Mouse (Mus musculus): Measurements from ENCODE around the gene Rhoq. TPM values are rescaled to one million over a fixed set of nuclear protein-coding genes. Genes with fewer than 3 reads are reported as not detected.

Gene Rhoq
- polyA plus RNA-seq (2016; fragmentation: Nextera tagmentation; extraction: Ambion mirVana): 11.9 and 13.1 TPM in 2 replicates

- Histone ChIP-seq H3K27me3 (replicated peaks; ENCODE audit: low read depth, poor library complexity, severe bottlenecking) (no peaks in the 10 kb centered on the region; the same call in 1 of the 2 replicates), H3K4me3 (peak within 1 kb of the TSS; percentile 80), H3K4me1 (peaks cover 53% of the 10 kb centered on the region), H3K36me3 (replicated peaks) (peaks cover 18% of the 10 kb centered on the region), H3K9me3 (no peaks in the 10 kb centered on the region), H3K27ac (replicated peaks) (peak within 1 kb of the TSS; percentile 96)
- WGBS: under 1% methylated on average over 86 of the region's 86 CpGs
- peak; percentile 93 for DNase-seq (ENCODE audit: low spot score)
Measured at GRCm38 (mm10) chr17:86962894-86963585, at the start of gene Rhoq. TSS of gene Rhoq (plus strand) at chr17:86963082.

- 76% methylated on average over 4 of the region's 4 CpGs for WGBS
- no peaks in the 10 kb centered on the region for H3K36me3 ChIP-seq (replicated peaks)
- H3K9me3 ChIP-seq: no peaks in the 10 kb centered on the region
- no peak overlapping the region for H3K27ac ChIP-seq (replicated peaks)
- H3K27me3 ChIP-seq (replicated peaks; ENCODE audit: low read depth, poor library complexity, severe bottlenecking): no peaks in the 10 kb centered on the region
- peaks cover 10% of the 10 kb centered on the region; the same call in 1 of the 2 replicates for H3K4me1 ChIP-seq
- no peak for DNase-seq (ENCODE audit: low spot score)
- no peak overlapping the region for H3K4me3 ChIP-seq
Measured at GRCm38 (mm10) chr17:86915540-86915939, 47.3 kb upstream of the Rhoq start.

GRCm38 (mm10) chr17:86917048-86917447 is 45.8 kb upstream of the Rhoq start, which contains the start of gene Tmem247:
TSS of gene Tmem247 (plus strand) at chr17:86917348.
- no peaks in the 10 kb centered on the region for H3K9me3 ChIP-seq
- no peak within 1 kb of the TSS for H3K27ac ChIP-seq (replicated peaks)
- no peaks in the 10 kb centered on the region for H3K27me3 ChIP-seq (replicated peaks; ENCODE audit: low read depth, poor library complexity, severe bottlenecking)
- DNase-seq (ENCODE audit: low spot score): no peak
- no peaks in the 10 kb centered on the region for H3K4me1 ChIP-seq
- 89% methylated on average over 10 of the region's 10 CpGs for WGBS
- no peak within 1 kb of the TSS for H3K4me3 ChIP-seq
- no peaks in the 10 kb centered on the region for H3K36me3 ChIP-seq (replicated peaks)

GRCm38 (mm10) chr17:86918786-86919185 is 44.1 kb upstream of the Rhoq start:
- Histone ChIP-seq H3K9me3 (no peaks in the 10 kb centered on the region), H3K27me3 (replicated peaks; ENCODE audit: low read depth, poor library complexity, severe bottlenecking) (no peaks in the 10 kb centered on the region), H3K4me1 (peaks cover 7% of the 10 kb centered on the region; the same call in 1 of the 2 replicates), H3K27ac (replicated peaks) (no peak overlapping the region), H3K4me3 (no peak overlapping the region), H3K36me3 (replicated peaks) (no peaks in the 10 kb centered on the region)
- DNase-seq (ENCODE audit: low spot score): no peak
- WGBS: 75% methylated on average over 6 of the region's 6 CpGs

- no peak for DNase-seq (ENCODE audit: low spot score)
- WGBS: 90% methylated on average over 11 of the region's 11 CpGs
- H3K36me3 ChIP-seq (replicated peaks): no peaks in the 10 kb centered on the region
- H3K4me3 ChIP-seq: no peak overlapping the region
- no peaks in the 10 kb centered on the region for H3K9me3 ChIP-seq
- H3K4me1 ChIP-seq: peaks cover 7% of the 10 kb centered on the region; the same call in 1 of the 2 replicates
- H3K27ac ChIP-seq (replicated peaks): no peak overlapping the region
- no peaks in the 10 kb centered on the region for H3K27me3 ChIP-seq (replicated peaks; ENCODE audit: low read depth, poor library complexity, severe bottlenecking)
Measured at GRCm38 (mm10) chr17:86919729-86920128, 43.2 kb upstream of the Rhoq start.

- Histone ChIP-seq H3K36me3 (replicated peaks) (no peaks in the 10 kb centered on the region), H3K9me3 (peaks cover 9% of the 10 kb centered on the region), H3K4me3 (no peak overlapping the region), H3K27me3 (replicated peaks; ENCODE audit: low read depth, poor library complexity, severe bottlenecking) (no peaks in the 10 kb centered on the region), H3K4me1 (peaks cover 14% of the 10 kb centered on the region), H3K27ac (replicated peaks) (no peak overlapping the region)
- DNase-seq (ENCODE audit: low spot score): no peak
- WGBS: 80% methylated on average over 3 of the region's 3 CpGs
Measured at GRCm38 (mm10) chr17:86924679-86925078, 38.2 kb upstream of the Rhoq start.

DNA sequence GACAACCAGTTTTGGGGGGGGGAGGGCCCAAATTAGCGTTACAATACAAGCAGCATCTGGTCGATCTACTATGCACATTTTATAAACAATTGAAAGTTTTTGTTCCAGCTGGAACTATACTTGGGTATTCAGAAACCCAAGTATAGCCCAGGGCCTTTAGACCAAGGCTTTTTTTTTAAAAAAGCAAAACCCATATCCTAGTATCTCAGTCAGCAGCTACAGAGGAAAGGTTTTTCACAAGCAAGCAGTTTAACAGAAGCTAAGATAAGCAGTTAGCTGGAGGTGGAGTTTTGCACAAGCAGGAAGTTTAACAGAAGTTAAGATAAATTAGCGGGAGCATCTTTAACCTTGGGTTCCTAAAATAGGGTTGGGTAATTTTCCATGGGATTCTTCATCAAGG is 36.0 kb upstream of the Rhoq start:
- no peaks in the 10 kb centered on the region for H3K36me3 ChIP-seq (replicated peaks)
- no peak overlapping the region for H3K4me3 ChIP-seq
- H3K9me3 ChIP-seq: peaks cover 9% of the 10 kb centered on the region
- WGBS: 92% methylated on average over 3 of the region's 3 CpGs
- peaks cover 20% of the 10 kb centered on the region for H3K4me1 ChIP-seq
- no peak overlapping the region for H3K27ac ChIP-seq (replicated peaks)
- no peak for DNase-seq (ENCODE audit: low spot score)
- H3K27me3 ChIP-seq (replicated peaks; ENCODE audit: low read depth, poor library complexity, severe bottlenecking): no peaks in the 10 kb centered on the region

- Histone ChIP-seq H3K9me3 (peaks cover 9% of the 10 kb centered on the region), H3K36me3 (replicated peaks) (no peaks in the 10 kb centered on the region), H3K27ac (replicated peaks) (no peak overlapping the region), H3K4me3 (no peak overlapping the region), H3K27me3 (replicated peaks; ENCODE audit: low read depth, poor library complexity, severe bottlenecking) (peaks cover 21% of the 10 kb centered on the region; the same call in 1 of the 2 replicates), H3K4me1 (peaks cover 25% of the 10 kb centered on the region)
- DNase-seq (ENCODE audit: low spot score): no peak
- WGBS: 87% methylated on average over 6 of the region's 6 CpGs
Measured at GRCm38 (mm10) chr17:86929355-86929754, 33.5 kb upstream of the Rhoq start.

DNA sequence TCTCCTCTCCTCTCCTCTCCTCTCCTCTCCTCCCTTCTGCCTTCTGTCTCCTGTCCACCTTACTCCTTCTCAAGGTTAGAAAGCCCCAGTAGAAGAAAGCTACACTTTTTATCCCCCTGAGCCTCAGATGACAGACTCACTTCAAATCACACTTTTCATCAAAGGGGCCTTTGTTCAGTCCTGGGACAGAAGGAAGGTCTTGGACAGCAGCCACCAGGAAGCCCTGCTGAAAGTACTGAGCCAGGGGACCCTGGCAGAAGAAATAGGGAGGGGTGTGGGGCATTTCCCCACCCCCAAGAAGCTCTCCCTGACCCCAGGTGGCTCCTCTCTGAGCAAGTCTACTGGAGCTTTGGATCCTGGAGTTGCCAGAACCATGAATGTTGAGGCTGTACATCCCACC is 32.9 kb upstream of the Rhoq start:
- Histone ChIP-seq H3K9me3 (peaks cover 9% of the 10 kb centered on the region), H3K4me1 (peaks cover 23% of the 10 kb centered on the region), H3K4me3 (no peak overlapping the region), H3K36me3 (replicated peaks) (no peaks in the 10 kb centered on the region), H3K27ac (replicated peaks) (no peak overlapping the region), H3K27me3 (replicated peaks; ENCODE audit: low read depth, poor library complexity, severe bottlenecking) (peaks cover 25% of the 10 kb centered on the region)
- no peak for DNase-seq (ENCODE audit: low spot score)

DNA sequence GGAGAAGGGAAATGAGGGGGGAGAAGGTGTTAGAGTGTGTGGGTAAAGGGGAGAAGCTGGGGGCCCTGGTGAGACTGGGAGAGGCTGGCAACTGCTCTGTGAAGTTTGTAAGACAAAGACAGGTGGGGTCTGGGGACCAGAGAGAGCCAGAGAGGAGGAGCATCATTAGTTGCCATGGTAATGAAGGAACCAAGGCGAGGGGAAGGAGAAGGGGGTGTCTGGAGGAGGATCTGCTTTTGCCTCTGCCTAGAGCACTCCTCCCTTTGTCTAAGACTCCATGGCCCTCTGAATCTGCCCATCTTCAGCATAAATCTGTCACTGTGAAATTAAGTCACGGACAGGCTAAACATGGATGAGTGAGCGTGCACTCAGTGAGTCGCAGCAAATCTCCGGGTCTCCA is 30.0 kb upstream of the Rhoq start:
- Histone ChIP-seq H3K4me1 (peaks cover 28% of the 10 kb centered on the region), H3K27me3 (replicated peaks; ENCODE audit: low read depth, poor library complexity, severe bottlenecking) (peaks cover 44% of the 10 kb centered on the region), H3K36me3 (replicated peaks) (no peaks in the 10 kb centered on the region), H3K9me3 (no peaks in the 10 kb centered on the region), H3K4me3 (no peak overlapping the region), H3K27ac (replicated peaks) (no peak overlapping the region)
- WGBS: 47% methylated on average over 5 of the region's 5 CpGs
- no peak for DNase-seq (ENCODE audit: low spot score)

DNA sequence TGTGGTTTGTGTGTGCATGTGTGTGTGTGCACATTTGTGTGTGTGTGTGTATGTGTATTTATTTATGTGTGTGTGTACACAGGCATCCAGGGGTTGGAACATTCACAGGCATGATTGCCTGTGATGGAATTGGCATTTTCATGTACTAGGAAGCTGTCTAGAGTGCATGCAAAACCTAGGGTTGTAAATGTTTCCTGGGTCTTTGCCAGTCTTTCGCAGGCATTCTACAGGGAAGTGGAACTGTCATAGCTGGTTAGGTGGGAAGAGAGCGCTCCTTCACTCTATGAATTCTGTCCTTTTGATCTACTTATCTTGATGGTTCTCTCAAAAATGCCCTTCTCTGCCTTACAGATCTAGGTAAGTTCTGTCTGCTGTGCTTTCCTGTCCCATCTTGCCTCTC is 25.8 kb upstream of the Rhoq start:
- Histone ChIP-seq H3K36me3 (replicated peaks) (no peaks in the 10 kb centered on the region), H3K27ac (replicated peaks) (no peak overlapping the region), H3K27me3 (replicated peaks; ENCODE audit: low read depth, poor library complexity, severe bottlenecking) (peaks cover 59% of the 10 kb centered on the region), H3K4me3 (peak overlapping the region; percentile 58; the same call in 1 of the 2 replicates), H3K4me1 (peaks cover 28% of the 10 kb centered on the region), H3K9me3 (no peaks in the 10 kb centered on the region)
- DNase-seq (ENCODE audit: low spot score): no peak
- WGBS: 75% methylated on average over 2 of the region's 2 CpGs

- Histone ChIP-seq H3K4me3 (peak overlapping the region; percentile 58), H3K36me3 (replicated peaks) (no peaks in the 10 kb centered on the region), H3K4me1 (peaks cover 23% of the 10 kb centered on the region), H3K27me3 (replicated peaks; ENCODE audit: low read depth, poor library complexity, severe bottlenecking) (peaks cover 59% of the 10 kb centered on the region), H3K9me3 (no peaks in the 10 kb centered on the region), H3K27ac (replicated peaks) (peak overlapping the region; percentile 35)
- 3% methylated on average over 20 of the region's 20 CpGs for WGBS
- DNase-seq (ENCODE audit: low spot score): peak; percentile 79
Measured at GRCm38 (mm10) chr17:86937497-86938155, 25.3 kb upstream of the Rhoq start.

DNA sequence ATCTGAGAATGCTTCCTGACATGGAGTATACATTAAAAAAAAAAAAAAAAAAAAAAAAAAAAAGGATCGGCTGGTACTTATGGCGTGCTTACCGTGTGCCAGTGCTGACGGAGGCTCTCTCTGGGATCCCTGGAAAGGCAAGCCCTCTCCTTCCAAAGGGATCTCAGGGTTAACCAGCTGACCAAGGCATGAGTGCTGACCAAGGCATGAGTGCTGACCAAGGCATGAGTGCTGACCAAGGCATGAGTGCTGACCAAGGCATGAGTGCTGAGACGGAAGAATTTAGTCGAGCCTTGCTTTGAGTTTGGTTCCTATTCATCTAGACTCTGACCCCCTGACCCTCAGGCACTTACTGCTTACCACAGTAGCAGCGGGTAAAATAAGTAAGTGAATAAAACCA is 24.2 kb upstream of the Rhoq start:
- no peak overlapping the region for H3K27ac ChIP-seq (replicated peaks)
- no peak for DNase-seq (ENCODE audit: low spot score)
- no peak overlapping the region for H3K4me3 ChIP-seq
- WGBS: 54% methylated on average over 7 of the region's 7 CpGs
- H3K36me3 ChIP-seq (replicated peaks): no peaks in the 10 kb centered on the region
- H3K27me3 ChIP-seq (replicated peaks; ENCODE audit: low read depth, poor library complexity, severe bottlenecking): peaks cover 49% of the 10 kb centered on the region
- peaks cover 17% of the 10 kb centered on the region for H3K4me1 ChIP-seq
- no peaks in the 10 kb centered on the region for H3K9me3 ChIP-seq
